Mouse (Mus musculus) small intestine, adult 2 months (tissue): Measurements from ENCODE around the gene Lhx1.

Experiments
- CTCF ChIP-seq: fragments of 200-500 bp; IDR thresholded peaks from 2 replicates; pipeline ENCODE4 v1.5.1; 2012; ENCODE audit warnings: low read depth, mild to moderate bottlenecking, control low read depth, inconsistent platforms, low read length, moderate library complexity, mixed read lengths; ENCODE audit not compliant: insufficient replicate concordance, insufficient read length; ENCODE audit errors: extremely low read depth
- POLR2A ChIP-seq: fragments of 200-500 bp; IDR thresholded peaks from 2 replicates; pipeline ENCODE4 v1.6.1; 2012; ENCODE audit warnings: low read depth, mild to moderate bottlenecking, control low read depth, inconsistent platforms, low read length, moderate library complexity

GRCm38 (mm10) chr11:84569052-84569751, 43.9 kb upstream of the Lhx1 start:
- no peak for TF ChIP-seq POLR2A
- TF ChIP-seq CTCF = no peak
